In the genomic region with DNA sequence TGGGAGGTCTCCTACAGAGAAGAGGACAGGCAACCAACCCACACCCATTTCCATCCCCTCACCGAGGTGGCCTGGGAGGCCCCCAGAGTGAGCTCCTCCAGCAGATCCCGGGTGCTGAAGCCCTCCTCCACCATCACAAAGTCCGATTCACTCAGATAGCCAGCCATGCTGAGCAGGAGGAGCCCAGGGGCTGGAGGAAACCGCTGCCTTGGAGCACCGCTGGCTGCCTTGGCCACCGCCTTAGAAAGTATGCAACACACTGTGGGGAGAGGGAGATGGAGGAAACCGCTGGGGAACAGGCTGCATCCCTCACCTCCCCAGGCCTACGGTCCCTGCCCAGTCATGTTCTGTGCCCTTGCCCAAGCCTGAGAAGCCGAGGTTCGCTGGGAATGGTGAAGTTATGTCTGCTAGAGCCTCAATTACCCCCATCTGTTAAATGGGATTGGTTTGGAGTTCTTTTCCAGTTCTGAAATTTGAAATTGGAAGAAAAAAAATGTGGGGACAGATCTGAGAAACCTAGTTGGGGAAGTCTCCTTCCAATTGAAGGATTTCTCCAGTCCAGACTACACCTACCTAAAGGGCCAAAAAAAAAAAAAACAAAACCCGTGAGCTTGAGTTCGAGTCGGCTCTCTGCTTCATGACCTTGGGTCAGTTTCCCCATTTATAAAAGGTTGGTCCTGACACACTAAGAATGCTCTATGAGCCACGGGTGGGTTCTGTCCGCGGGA, we compare ENCODE assay signal across 8 mouse cellular contexts. TPM values are rescaled to one million over a fixed set of nuclear protein-coding genes. Genes with fewer than 3 reads are reported as not detected.
A peak's percentile ranks its signal among the peaks of the same experiment; 100 is the strongest.
DNase-seq lines count a peak whose midpoint lies in the region; ATAC-seq and TF ChIP-seq lines count a peak whose summit lies in the region.

No protein-coding gene starts in this region.

- no peak for TF ChIP-seq POLR2A in bone marrow, adult 2 months (IDR thresholded peaks at IDR 0.05; ENCODE audit: borderline replicate concordance, control insufficient read depth, low read depth, low read length)

- TF ChIP-seq CTCF in bone marrow, adult 2 months (IDR thresholded peaks at IDR 0.05; ENCODE audit: control insufficient read depth, insufficient read depth, low read length): no peak

- no peaks in the 10 kb centered on the region for H3K9me3 ChIP-seq in kidney, embryonic 14.5 days (ENCODE audit: control insufficient read depth, low read length)
- no peaks in the 10 kb centered on the region for H3K9me3 ChIP-seq in midbrain, embryonic 11.5 days (ENCODE audit: control insufficient read depth, low read length)

- WGBS in kidney, embryonic 14.5 days: 6% methylated on average over 16 of the region's 16 CpGs
- WGBS in bone marrow, adult 2 months: 16% methylated on average over 16 of the region's 16 CpGs
- WGBS in midbrain, embryonic 11.5 days: 9% methylated on average over 16 of the region's 16 CpGs

- peak overlapping the region; percentile 88 for H3K4me2 ChIP-seq in kidney, embryonic 14.5 days (replicated peaks; ENCODE audit: low read depth, low read length)
- peak overlapping the region; percentile 93 for H3K4me2 ChIP-seq in midbrain, embryonic 11.5 days

- no peak overlapping the region for H3K27ac ChIP-seq in kidney, embryonic 14.5 days (ENCODE audit: low read depth, low read length)
- no peak overlapping the region for H3K27ac ChIP-seq in bone marrow, adult 2 months (ENCODE audit: control insufficient read depth, insufficient read depth, low read depth, low read length, poor library complexity)
- no peak overlapping the region for H3K27ac ChIP-seq in midbrain, embryonic 11.5 days (ENCODE audit: low read depth, low read length)

- H3K4me1 ChIP-seq in kidney, embryonic 14.5 days (ENCODE audit: control insufficient read depth, insufficient read depth, low read length): peaks cover 11% of the 10 kb centered on the region; the same call in 1 of the 2 replicates
- peaks cover 1% of the 10 kb centered on the region; the same call in 1 of the 2 replicates for H3K4me1 ChIP-seq in bone marrow, adult 2 months (ENCODE audit: control insufficient read depth, insufficient read depth, low read length)
- peaks cover 6% of the 10 kb centered on the region for H3K4me1 ChIP-seq in midbrain, embryonic 11.5 days (ENCODE audit: control insufficient read depth, insufficient read depth, low read length)

- ATAC-seq in kidney, embryonic 14.5 days (ENCODE audit: low FRiP score, low TSS enrichment): no peak
- 0 out of 4 replicates have a peak, but pooled peaks have one; percentile 4 to 16 for ATAC-seq in hematopoietic stem cell, adult 5-6 weeks (replicated peaks in 1 of 2; ENCODE audit: insufficient read depth in 1 of 2, low FRiP score in 2 of 2, low TSS enrichment in 1 of 2, low read depth in 1 of 2, poor library complexity in 2 of 2, severe bottlenecking in 2 of 2)
- no peak for ATAC-seq in midbrain, embryonic 11.5 days (ENCODE audit: low FRiP score)

- H3K27me3 ChIP-seq in kidney, embryonic 14.5 days (ENCODE audit: control insufficient read depth, insufficient read depth, low read length): no peaks in the 10 kb centered on the region
- H3K27me3 ChIP-seq in midbrain, embryonic 11.5 days (ENCODE audit: control insufficient read depth, insufficient read depth, low read length): peaks cover 9% of the 10 kb centered on the region

- peak overlapping the region; percentile 79 for H3K9ac ChIP-seq in kidney, embryonic 14.5 days (ENCODE audit: low read depth, low read length)
- peak overlapping the region; percentile 85 for H3K9ac ChIP-seq in midbrain, embryonic 11.5 days (ENCODE audit: low read length)

- H3K4me3 ChIP-seq in kidney, embryonic 14.5 days (ENCODE audit: low read length): peak overlapping the region; percentile 66
- peak overlapping the region; percentile 53 for H3K4me3 ChIP-seq in bone marrow, adult 2 months (replicated peaks; ENCODE audit: control insufficient read depth, low read depth, low read length)
- H3K4me3 ChIP-seq in midbrain, embryonic 11.5 days (ENCODE audit: low read depth, low read length): peak overlapping the region; percentile 67

- DNase-seq in kidney, postnatal 36 days: no peak
- peak; percentile 87 for DNase-seq in midbrain, embryonic 11.5 days (ENCODE audit: low spot score, missing footprints)
- no peak for DNase-seq in right cerebral cortex, postnatal 25 days
- no peak for DNase-seq in gastrocnemius, adult 18-20 months (ENCODE audit: low spot score)
- no peak for DNase-seq in right cerebral cortex, adult 18-20 months

- H3K36me3 ChIP-seq in kidney, embryonic 14.5 days (ENCODE audit: control insufficient read depth, insufficient read depth, low read length): no peaks in the 10 kb centered on the region
- H3K36me3 ChIP-seq in midbrain, embryonic 11.5 days (ENCODE audit: control insufficient read depth, insufficient read depth, low read length): no peaks in the 10 kb centered on the region

RNA-seq across cellular contexts. Expression of gene Azin2, which starts 0.8 kb away (rescaled TPM):
- polyA plus RNA-seq in kidney, embryonic 14.5 days (2014; fragmentation: Nextera tagmentation; extraction: Ambion mirVana): 16.0 and 17.0 TPM in 2 replicates
- 2.0 and 2.4 TPM in 2 replicates for polyA plus RNA-seq in bone marrow, adult 2 months (2011; ENCODE audit: insufficient read depth, insufficient read length, low replicate concordance, missing spikeins)
- total RNA-seq in hematopoietic stem cell, adult 5-6 weeks (2017): 2.8 and 16.9 TPM in 2 replicates
- polyA plus RNA-seq in midbrain, embryonic 11.5 days (2014; fragmentation: Nextera tagmentation; extraction: Ambion mirVana): 11.5 and 14.4 TPM in 2 replicates
- total RNA-seq in gastrocnemius, adult 18-20 months (2021): 1 to 10 TPM; 2.3 to 3.4 TPM

RNA-seq across cellular contexts. Expression of gene Ak2, which starts 30.3 kb away (rescaled TPM):
- 152 and 171 TPM in 2 replicates for polyA plus RNA-seq in kidney, embryonic 14.5 days (2014; fragmentation: Nextera tagmentation; extraction: Ambion mirVana)
- polyA plus RNA-seq in bone marrow, adult 2 months (2011; ENCODE audit: insufficient read depth, insufficient read length, low replicate concordance, missing spikeins): 72.4 and 118 TPM in 2 replicates
- total RNA-seq in hematopoietic stem cell, adult 5-6 weeks (2017): 129 and 145 TPM in 2 replicates
- 131 and 141 TPM in 2 replicates for polyA plus RNA-seq in midbrain, embryonic 11.5 days (2014; fragmentation: Nextera tagmentation; extraction: Ambion mirVana)
- 10 to 100 TPM; 24.1 to 24.3 TPM for total RNA-seq in gastrocnemius, adult 18-20 months (2021)

Comparison
In these comparisons a context has a peak if more than half of its experiments do, and no peak if none do; other contexts are left out.
1. ATAC-seq: peak in hematopoietic stem cell, adult 5-6 weeks (2 of 2); none in kidney, embryonic 14.5 days (single experiment) and midbrain, embryonic 11.5 days (single experiment).
2. Peak in every context shown above with its lines, with median percentiles within 50 percentile points of each other: H3K4me3 ChIP-seq.